Mouse (Mus musculus) hindbrain, embryonic 15.5 days (tissue): ENCODE results near the gene Abcc5. TPM values are rescaled to one million over a fixed set of nuclear protein-coding genes. Genes with fewer than 3 reads are reported as not detected.
"Not testable (repeated sequence)": the region's sequence is repeated elsewhere in the genome, so short reads cannot be mapped to it uniquely, and the experiment has no call there.

Experiments
- ATAC-seq: fragments of 200-750 bp; cut with Nextera tagmentation; 2 replicates; pipeline ENCODE4 v1.8.0; 2017; ENCODE audit warnings: low read depth, moderate number of reproducible peaks, moderate TSS enrichment; ENCODE audit not compliant: low FRiP score
- H3K27ac ChIP-seq: fragments of 300-500 bp; sonication (generic); replicated peaks from 2 replicates; pipeline ENCODE4 v1.5.1; 2015; ENCODE audit warnings: mild to moderate bottlenecking, inconsistent platforms
- H3K27me3 ChIP-seq: fragments of 300-500 bp; sonication (generic); 2 replicates; pipeline ENCODE4 v1.6.1; 2015; ENCODE audit warnings: control low read depth, inconsistent platforms
- H3K36me3 ChIP-seq: fragments of 300-500 bp; sonication (generic); 2 replicates; pipeline ENCODE4 v1.6.1; 2015; ENCODE audit warnings: control low read depth, inconsistent platforms
- H3K4me1 ChIP-seq: fragments of 300-500 bp; sonication (generic); replicated peaks from 2 replicates; pipeline ENCODE4 v1.6.1; 2015; ENCODE audit warnings: control low read depth, inconsistent platforms
- H3K4me2 ChIP-seq: fragments of 300-500 bp; sonication (generic); 2 replicates; pipeline ENCODE4 v1.6.1; 2015; ENCODE audit warnings: moderate library complexity, mild to moderate bottlenecking, inconsistent platforms
- H3K4me3 ChIP-seq: fragments of 300-500 bp; sonication (generic); 2 replicates; pipeline ENCODE4 v1.5.1; 2015; ENCODE audit warnings: mild to moderate bottlenecking, inconsistent platforms
- H3K9ac ChIP-seq: fragments of 300-500 bp; sonication (generic); 2 replicates; pipeline ENCODE4 v1.6.1; 2015; ENCODE audit warnings: inconsistent platforms
- H3K9me3 ChIP-seq: fragments of 300-500 bp; sonication (generic); 2 replicates; pipeline ENCODE4 v1.6.1; 2016; ENCODE audit warnings: control low read depth, inconsistent platforms
- whole genome bisulfite sequencing: fragments of 180-500 bp; shearing (Covaris S2); methylation state at CpG from one replicate; pipeline ENCODE4 v1.1.7; 2015; 5-methylcytosine and 5-hydroxymethylcytosine counted together
- polyA plus RNA-seq: library from polyadenylated mRNA; unstranded; fragments of >200 nt; fragmentation: Nextera tagmentation; extraction: Ambion mirVana; gene quantifications from 2 replicates; pipeline ENCODE4 v1.2.1, GENCODE M21; 2015

The Abcc5 gene
- polyA plus RNA-seq, 1 experiment from 2014 or later, result 143 TPM

GRCm38 (mm10) chr16:20390233-20390632, 36.0 kb downstream of the Abcc5 start:
- H3K27ac ChIP-seq, result no peak overlapping the region
- ATAC-seq, result no peak
- H3K4me3 ChIP-seq, result no peak overlapping the region
- H3K36me3 ChIP-seq, result peaks cover 77% of the 10 kb centered on the region
- 76% methylated on average over 6 of the region's 6 CpGs for WGBS
- H3K27me3 ChIP-seq, result no peaks in the 10 kb centered on the region
- no peaks in the 10 kb centered on the region for H3K4me1 ChIP-seq
- H3K4me2 ChIP-seq, result no peak overlapping the region
- H3K9me3 ChIP-seq, result no peaks in the 10 kb centered on the region
- no peak overlapping the region for H3K9ac ChIP-seq

GRCm38 (mm10) chr16:20381031-20381430, 45.2 kb downstream of the Abcc5 start:
- no peak for ATAC-seq
- H3K36me3 ChIP-seq, result peaks cover 35% of the 10 kb centered on the region

GRCm38 (mm10) chr16:20375341-20375740, 50.9 kb downstream of the Abcc5 start:
- Histone ChIP-seq H3K27ac (no peak overlapping the region), H3K4me1 (no peaks in the 10 kb centered on the region), H3K4me2 (no peak overlapping the region), H3K27me3 (no peaks in the 10 kb centered on the region), H3K4me3 (no peak overlapping the region), H3K9ac (no peak overlapping the region), H3K9me3 (no peaks in the 10 kb centered on the region), H3K36me3 (peaks cover 75% of the 10 kb centered on the region)
- 87% methylated on average over 5 of the region's 5 CpGs for WGBS
- no peak for ATAC-seq

More at GRCm38 (mm10) chr16:20381031-20381430, 45.2 kb downstream of the Abcc5 start:
- no peak overlapping the region for H3K4me3 ChIP-seq
- no peaks in the 10 kb centered on the region for H3K4me1 ChIP-seq
- no peaks in the 10 kb centered on the region for H3K9me3 ChIP-seq
- 73% methylated on average over 5 of the region's 5 CpGs for WGBS
- H3K27ac ChIP-seq, result no peak overlapping the region
- H3K4me2 ChIP-seq, result no peak overlapping the region
- H3K9ac ChIP-seq, result no peak overlapping the region
- no peaks in the 10 kb centered on the region for H3K27me3 ChIP-seq

GRCm38 (mm10) chr16:20371731-20372130, 54.5 kb downstream of the Abcc5 start:
- 83% methylated on average over 4 of the region's 4 CpGs for WGBS
- Histone ChIP-seq H3K27me3 (no peaks in the 10 kb centered on the region), H3K4me2 (no peak overlapping the region), H3K9me3 (no peaks in the 10 kb centered on the region), H3K36me3 (peaks cover 88% of the 10 kb centered on the region), H3K4me3 (no peak overlapping the region), H3K27ac (no peak overlapping the region), H3K9ac (no peak overlapping the region), H3K4me1 (no peaks in the 10 kb centered on the region)
- no peak for ATAC-seq

- ATAC-seq, result no peak
- H3K4me2 ChIP-seq, result no peak overlapping the region
- H3K9ac ChIP-seq, result no peak overlapping the region
- no peaks in the 10 kb centered on the region for H3K9me3 ChIP-seq
- no peak overlapping the region for H3K4me3 ChIP-seq
- WGBS, result 94% methylated on average over 9 of the region's 9 CpGs
- no peaks in the 10 kb centered on the region for H3K4me1 ChIP-seq
- no peaks in the 10 kb centered on the region for H3K27me3 ChIP-seq
- no peak overlapping the region for H3K27ac ChIP-seq
- H3K36me3 ChIP-seq, result peaks cover 93% of the 10 kb centered on the region
Observed at GRCm38 (mm10) chr16:20368221-20368620, 58.0 kb downstream of the Abcc5 start.

- 93% methylated on average over 11 of the region's 11 CpGs for WGBS
- H3K27me3 ChIP-seq, result no peaks in the 10 kb centered on the region
- H3K4me3 ChIP-seq, result no peak overlapping the region
- no peak overlapping the region for H3K9ac ChIP-seq
- no peaks in the 10 kb centered on the region for H3K9me3 ChIP-seq
- H3K27ac ChIP-seq, result no peak overlapping the region
- H3K4me1 ChIP-seq, result no peaks in the 10 kb centered on the region
- peaks cover 86% of the 10 kb centered on the region for H3K36me3 ChIP-seq
- no peak overlapping the region for H3K4me2 ChIP-seq
- no peak for ATAC-seq
Observed at GRCm38 (mm10) chr16:20362121-20362520, 64.1 kb downstream of the Abcc5 start.

- H3K27me3 ChIP-seq, H3K4me1 ChIP-seq, H3K27ac ChIP-seq, H3K4me2 ChIP-seq, H3K9ac ChIP-seq, ATAC-seq, H3K4me3 ChIP-seq, H3K9me3 ChIP-seq: not testable (repeated sequence)
- peaks cover 85% of the 10 kb centered on the region for H3K36me3 ChIP-seq
- 96% methylated on average over 3 of the region's 3 CpGs for WGBS
Observed at GRCm38 (mm10) chr16:20361496-20361895, 64.7 kb downstream of the Abcc5 start.

GRCm38 (mm10) chr16:20359643-20360295, 66.4 kb downstream of the Abcc5 start:
- no peaks in the 10 kb centered on the region for H3K27me3 ChIP-seq
- no peaks in the 10 kb centered on the region for H3K9me3 ChIP-seq
- H3K4me2 ChIP-seq, result no peak overlapping the region
- no peak overlapping the region for H3K9ac ChIP-seq
- no peak for ATAC-seq
- peaks cover 84% of the 10 kb centered on the region for H3K36me3 ChIP-seq
- no peaks in the 10 kb centered on the region for H3K4me1 ChIP-seq
- no peak overlapping the region for H3K4me3 ChIP-seq
- WGBS, result 87% methylated on average over 9 of the region's 9 CpGs
- no peak overlapping the region for H3K27ac ChIP-seq

GRCm38 (mm10) chr16:20357837-20358236, 68.4 kb downstream of the Abcc5 start:
- no peaks in the 10 kb centered on the region for H3K4me1 ChIP-seq
- no peak overlapping the region for H3K4me2 ChIP-seq
- no peak for ATAC-seq
- H3K9me3 ChIP-seq, result no peaks in the 10 kb centered on the region
- 95% methylated on average over 5 of the region's 5 CpGs for WGBS
- H3K4me3 ChIP-seq, result no peak overlapping the region
- H3K27me3 ChIP-seq, result no peaks in the 10 kb centered on the region
- peaks cover 75% of the 10 kb centered on the region for H3K36me3 ChIP-seq
- H3K9ac ChIP-seq, result no peak overlapping the region
- H3K27ac ChIP-seq, result no peak overlapping the region

GRCm38 (mm10) chr16:20354762-20355161, 71.4 kb downstream of the Abcc5 start:
- Histone ChIP-seq H3K9ac (no peak overlapping the region), H3K4me3 (no peak overlapping the region), H3K4me2 (no peak overlapping the region), H3K36me3 (peaks cover 67% of the 10 kb centered on the region), H3K9me3 (no peaks in the 10 kb centered on the region), H3K27me3 (no peaks in the 10 kb centered on the region), H3K4me1 (no peaks in the 10 kb centered on the region), H3K27ac (no peak overlapping the region)
- WGBS, result 92% methylated on average over 2 of the region's 2 CpGs
- no peak for ATAC-seq

GRCm38 (mm10) chr16:20354011-20354410, 72.2 kb downstream of the Abcc5 start:
- peaks cover 63% of the 10 kb centered on the region for H3K36me3 ChIP-seq
- ATAC-seq, result no peak
- H3K27me3 ChIP-seq, result no peaks in the 10 kb centered on the region
- WGBS, result 96% methylated on average over 1 of the region's 1 CpGs
- H3K9ac ChIP-seq, result no peak overlapping the region
- no peak overlapping the region for H3K4me2 ChIP-seq
- no peak overlapping the region for H3K27ac ChIP-seq
- no peaks in the 10 kb centered on the region for H3K4me1 ChIP-seq
- H3K9me3 ChIP-seq, result no peaks in the 10 kb centered on the region
- H3K4me3 ChIP-seq, result no peak overlapping the region

- Histone ChIP-seq H3K9me3 (no peaks in the 10 kb centered on the region), H3K27ac (no peak overlapping the region), H3K4me2 (no peak overlapping the region), H3K27me3 (no peaks in the 10 kb centered on the region), H3K36me3 (peaks cover 61% of the 10 kb centered on the region), H3K9ac (no peak overlapping the region), H3K4me1 (no peaks in the 10 kb centered on the region), H3K4me3 (no peak overlapping the region)
- WGBS, result 89% methylated on average over 1 of the region's 1 CpGs
- ATAC-seq, result no peak
Observed at GRCm38 (mm10) chr16:20345464-20345863, 80.7 kb downstream of the Abcc5 start.

GRCm38 (mm10) chr16:20338616-20339015, 87.6 kb downstream of the Abcc5 start:
- H3K27ac ChIP-seq, result no peak overlapping the region
- ATAC-seq, result no peak
- H3K4me1 ChIP-seq, result no peaks in the 10 kb centered on the region
- WGBS, result 98% methylated on average over 3 of the region's 3 CpGs
- H3K27me3 ChIP-seq, result no peaks in the 10 kb centered on the region
- no peak overlapping the region for H3K4me2 ChIP-seq
- no peak overlapping the region for H3K4me3 ChIP-seq
- H3K9ac ChIP-seq, result no peak overlapping the region
- H3K9me3 ChIP-seq, result no peaks in the 10 kb centered on the region
- peaks cover 79% of the 10 kb centered on the region for H3K36me3 ChIP-seq
